Comparison of ENCODE assay signal across 18 mouse cellular contexts in the genomic region with DNA sequence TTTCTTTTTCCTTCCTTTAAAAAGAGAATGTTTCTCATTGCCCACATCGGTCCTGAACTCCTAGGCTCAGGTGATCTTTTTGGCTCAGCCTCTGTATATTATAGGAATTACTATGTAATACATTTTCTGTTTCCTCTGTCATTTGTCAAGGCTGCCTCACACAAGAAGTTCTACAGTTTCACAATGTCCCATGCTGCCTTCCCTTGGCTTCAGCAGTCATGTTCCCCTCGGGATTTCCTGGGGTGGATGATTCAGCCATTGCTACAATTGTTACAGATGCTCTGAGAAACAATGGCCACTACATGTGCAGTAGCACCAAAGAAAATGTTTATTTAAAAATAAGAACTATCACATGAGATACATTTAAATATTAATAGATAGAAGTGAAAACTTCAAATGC. TPM values are rescaled to one million over a fixed set of nuclear protein-coding genes. Genes with fewer than 3 reads are reported as not detected.
DNase-seq lines count a peak whose midpoint lies in the region; ATAC-seq and TF ChIP-seq lines count a peak whose summit lies in the region.
"Had no signal": no experiment of that assay in that cellular context is flagged by ENCODE, and none has a peak within 500 bp of the region (broad histone marks: within the 10 kb centered on the region; RNA-seq: fewer than 3 reads in every experiment).

No protein-coding gene starts in this region.

- peaks cover 11% of the 10 kb centered on the region for H3K4me1 ChIP-seq in embryonic facial prominence, embryonic 14.5 days (ENCODE audit: control insufficient read depth, insufficient read depth, low read length)
- no peaks in the 10 kb centered on the region; the same call in 1 of the 2 replicates for H3K4me1 ChIP-seq in embryonic facial prominence, embryonic 10.5 days
- H3K4me1 ChIP-seq in lung, postnatal 0 days (ENCODE audit: insufficient read depth, low read depth, low read length), result peaks cover 7% of the 10 kb centered on the region

- no peaks in the 10 kb centered on the region for H3K9me3 ChIP-seq in embryonic facial prominence, embryonic 14.5 days (ENCODE audit: control insufficient read depth, low read length)
- no peaks in the 10 kb centered on the region for H3K9me3 ChIP-seq in embryonic facial prominence, embryonic 10.5 days
- H3K9me3 ChIP-seq in lung, postnatal 0 days (ENCODE audit: low read length), result no peaks in the 10 kb centered on the region
- H3K9me3 ChIP-seq: liver, embryonic 15.5 days had no signal

- no peak for TF ChIP-seq CTCF in lung, postnatal 0 days (IDR thresholded peaks at IDR 0.05)

- H3K36me3 ChIP-seq in embryonic facial prominence, embryonic 14.5 days (ENCODE audit: control insufficient read depth, insufficient read depth, low read length), result peaks cover 25% of the 10 kb centered on the region
- peaks cover 86% of the 10 kb centered on the region for H3K36me3 ChIP-seq in embryonic facial prominence, embryonic 10.5 days (replicated peaks)
- H3K36me3 ChIP-seq in lung, postnatal 0 days (ENCODE audit: insufficient read depth, low read length), result no peaks in the 10 kb centered on the region

- H3K4me2 ChIP-seq in embryonic facial prominence, embryonic 14.5 days (ENCODE audit: low read depth, low read length), result no peak overlapping the region
- H3K4me2 ChIP-seq in lung, postnatal 0 days (replicated peaks; ENCODE audit: low read depth, low read length), result no peak overlapping the region
- H3K4me2 ChIP-seq: liver, embryonic 15.5 days had no signal

- H3K9ac ChIP-seq in embryonic facial prominence, embryonic 14.5 days (ENCODE audit: low read depth, low read length), result no peak overlapping the region
- no peak overlapping the region for H3K9ac ChIP-seq in lung, postnatal 0 days (replicated peaks; ENCODE audit: low read depth)
- H3K9ac ChIP-seq: liver, embryonic 15.5 days had no signal

- ATAC-seq in embryonic facial prominence, embryonic 14.5 days (ENCODE audit: low read depth), result no peak
- peak; percentile 46 for ATAC-seq in lung, postnatal 0 days
- ATAC-seq: forebrain, embryonic 14.5 days; hindbrain, embryonic 16.5 days; intestine, embryonic 16.5 days; Patski had no signal

- H3K27ac ChIP-seq in embryonic facial prominence, embryonic 14.5 days (replicated peaks; ENCODE audit: low read depth, low read length), result 0 out of 2 replicates have a peak overlapping the region, but pooled peaks have one; percentile 15
- no peak overlapping the region for H3K27ac ChIP-seq in embryonic facial prominence, embryonic 10.5 days (replicated peaks)
- H3K27ac ChIP-seq in lung, postnatal 0 days (ENCODE audit: low read length), result no peak overlapping the region

- peak; percentile 74; the same call in 1 of the 2 replicates for TF ChIP-seq EP300 in lung, postnatal 0 days (IDR thresholded peaks at IDR 0.05)

- DNase-seq in embryonic facial prominence, embryonic 14.5 days (ENCODE audit: low spot score), result no peak
- DNase-seq in embryonic facial prominence, embryonic 10.5 days (ENCODE audit: low spot score), result no peak
- peak; percentile 55 for DNase-seq in lung, postnatal 0 days (ENCODE audit: low spot score)
- DNase-seq in lung, postnatal 4 days, result no peak
- peak; percentile 74 for DNase-seq in adipocyte (ENCODE audit: low spot score)
- no peak for DNase-seq in thymus, postnatal 25 days
- DNase-seq in layer of hippocampus, postnatal 25 days (ENCODE audit: extremely low spot score in 1 of 2, low spot score in 1 of 2), result no peak
- DNase-seq: cerebellum, adult 9-10 months; heart, adult 11 months; midbrain, embryonic 14.5 days; spleen, adult 18-20 months; thymus, postnatal 4 days had no signal

- H3K27me3 ChIP-seq in embryonic facial prominence, embryonic 14.5 days (replicated peaks; ENCODE audit: control insufficient read depth, insufficient read depth, low read length), result no peaks in the 10 kb centered on the region
- no peaks in the 10 kb centered on the region for H3K27me3 ChIP-seq in embryonic facial prominence, embryonic 10.5 days (replicated peaks; ENCODE audit: low read depth, poor library complexity, severe bottlenecking)
- H3K27me3 ChIP-seq in lung, postnatal 0 days (replicated peaks; ENCODE audit: insufficient read depth, low read length), result no peaks in the 10 kb centered on the region
- H3K27me3 ChIP-seq: liver, embryonic 15.5 days; Patski had no signal

- 87% methylated on average over 2 of the region's 2 CpGs for WGBS in embryonic facial prominence, embryonic 14.5 days
- WGBS in embryonic facial prominence, embryonic 10.5 days, result 91% methylated on average over 2 of the region's 2 CpGs
- 52% methylated on average over 2 of the region's 2 CpGs for WGBS in lung, postnatal 0 days

- H3K4me3 ChIP-seq in embryonic facial prominence, embryonic 14.5 days (ENCODE audit: low read depth, low read length), result no peak overlapping the region
- no peak overlapping the region for H3K4me3 ChIP-seq in embryonic facial prominence, embryonic 10.5 days
- H3K4me3 ChIP-seq in lung, postnatal 0 days (ENCODE audit: low read depth, low read length), result no peak overlapping the region
- H3K4me3 ChIP-seq: erythroblast, embryonic 14.5 days; liver, embryonic 15.5 days had no signal

RNA-seq across cellular contexts. Expression of gene Furin, which starts 49.5 kb away (rescaled TPM):
- polyA plus RNA-seq in embryonic facial prominence, embryonic 14.5 days (2014; fragmentation: Nextera tagmentation; extraction: Ambion mirVana), result 17.2 and 18.4 TPM in 2 replicates
- 6.0 and 6.3 TPM in 2 replicates for polyA plus RNA-seq in embryonic facial prominence, embryonic 10.5 days (2016; fragmentation: Nextera tagmentation; extraction: Ambion mirVana)
- polyA plus RNA-seq in lung, postnatal 0 days (2015; fragmentation: Nextera tagmentation; extraction: Ambion mirVana), result 24.4 and 27.3 TPM in 2 replicates
- total RNA-seq in layer of hippocampus, postnatal 25 days (2021), result 10 to 100 TPM; 39.6 to 42.3 TPM

Comparison
In these comparisons a context has a peak if more than half of its experiments do, and no peak if none do; other contexts are left out.
1. DNase-seq: peak in lung, postnatal 0 days (single experiment) and adipocyte (single experiment); none in embryonic facial prominence, embryonic 14.5 days (single experiment), embryonic facial prominence, embryonic 10.5 days (single experiment), lung, postnatal 4 days (0 of 2), thymus, postnatal 25 days (single experiment) and layer of hippocampus, postnatal 25 days (0 of 2).